Mouse (Mus musculus) hindbrain, postnatal 0 days (tissue): ENCODE data around the gene Supt16. TPM values are rescaled to one million over a fixed set of nuclear protein-coding genes. Genes with fewer than 3 reads are reported as not detected.

Source experiments
- ATAC-seq: fragments of 200-750 bp; cut with Nextera tagmentation; 2 replicates; pipeline ENCODE4 v1.8.0; 2017; ENCODE audit warnings: mild to moderate bottlenecking, moderate TSS enrichment, moderate library complexity
- DNase-seq: peaks from one replicate; pipeline ENCODE4 v3.0.0-alpha.2; 2015; ENCODE audit warnings: low spot score
- H3K27ac ChIP-seq: fragments of 300-500 bp; sonication (generic); 2 replicates; pipeline ENCODE4 v1.5.1; 2014; ENCODE audit warnings: mild to moderate bottlenecking
- H3K27me3 ChIP-seq: fragments of 300-500 bp; sonication (generic); 2 replicates; pipeline ENCODE4 v1.6.1; 2014; ENCODE audit warnings: low read length, mixed read lengths; ENCODE audit not compliant: insufficient read depth
- H3K36me3 ChIP-seq: fragments of 300-500 bp; sonication (generic); 2 replicates; pipeline ENCODE4 v1.6.1; 2014; ENCODE audit warnings: low read length, mixed read lengths; ENCODE audit not compliant: insufficient read depth
- H3K4me1 ChIP-seq: fragments of 300-500 bp; sonication (generic); 2 replicates; pipeline ENCODE4 v1.6.1; 2014; ENCODE audit warnings: antibody characterized with exemption, low read length, mixed read lengths; ENCODE audit not compliant: insufficient read depth
- H3K4me2 ChIP-seq: fragments of 300-500 bp; sonication (generic); 2 replicates; pipeline ENCODE4 v1.6.1; 2014; ENCODE audit warnings: low read depth, mild to moderate bottlenecking, low read length, moderate library complexity, mixed read lengths
- H3K4me3 ChIP-seq: fragments of 300-500 bp; sonication (generic); 2 replicates; pipeline ENCODE4 v1.5.1; 2014; ENCODE audit warnings: low read length
- H3K9ac ChIP-seq: fragments of 300-500 bp; sonication (generic); replicated peaks from 2 replicates; pipeline ENCODE4 v1.6.1; 2014; ENCODE audit warnings: mild to moderate bottlenecking, low read length, moderate library complexity, mixed read lengths
- H3K9me3 ChIP-seq: fragments of 300-500 bp; sonication (generic); 2 replicates; pipeline ENCODE4 v1.6.1; 2016; ENCODE audit warnings: low read length, mixed read lengths
- CTCF ChIP-seq: IDR thresholded peaks from 2 replicates; pipeline ENCODE4 v1.5.1; 2016; ENCODE audit warnings: antibody characterized with exemption, control low read depth, low read depth
- WGBS: fragments of 180-500 bp; shearing (Covaris S2); extraction: QIAGEN DNeasy Blood & Tissue Kit; methylation state at CpG from one replicate; pipeline ENCODE4 v1.1.7; 2014; 5-methylcytosine and 5-hydroxymethylcytosine counted together
- polyA plus RNA-seq: library from polyadenylated mRNA; unstranded; fragments of >200 nt; fragmentation: Nextera tagmentation; extraction: Ambion mirVana; gene quantifications from 2 replicates; pipeline ENCODE4 v1.2.1, GENCODE M21; 2015
- total RNA-seq: library from RNA; depleted of rRNA; stranded (reverse); fragments of >200 nt; gene quantifications from 2 replicates; pipeline ENCODE4 v1.2.3, GENCODE M21; 2014; rRNA removed

Gene Supt16
- total and polyA plus RNA-seq, 2 experiments from 2014 or later: 28.4 to 43.8 TPM

DNA sequence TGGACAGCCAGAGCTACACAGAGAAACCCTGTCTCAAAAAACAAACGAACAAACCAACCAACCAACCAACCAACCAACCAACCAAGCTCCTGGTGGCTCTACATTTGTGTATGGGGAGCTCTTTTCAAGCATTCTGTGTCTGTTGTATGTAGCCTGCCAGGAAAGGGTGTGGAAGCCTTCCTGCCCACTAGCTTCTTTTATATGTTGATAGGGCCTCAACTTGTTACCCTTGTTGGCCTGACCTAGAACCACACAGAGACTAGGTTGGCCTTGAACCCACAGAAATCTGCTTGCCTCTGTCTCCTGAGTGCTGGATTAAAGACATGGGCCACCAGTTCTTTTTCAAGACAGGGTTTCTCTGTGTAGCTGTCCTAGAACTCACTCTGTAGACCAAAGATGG is 83.1 kb downstream of the Supt16 start:
- ATAC-seq: no peak
- H3K4me2 ChIP-seq: no peak overlapping the region
- no peaks in the 10 kb centered on the region for H3K9me3 ChIP-seq
- no peak for DNase-seq
- H3K4me1 ChIP-seq: no peaks in the 10 kb centered on the region
- 85% methylated on average over 1 of the region's 1 CpGs for WGBS
- no peak overlapping the region for H3K9ac ChIP-seq
- no peaks in the 10 kb centered on the region for H3K36me3 ChIP-seq
- H3K27me3 ChIP-seq: no peaks in the 10 kb centered on the region
- H3K27ac ChIP-seq: no peak overlapping the region
- TF ChIP-seq CTCF: no peak
- no peak overlapping the region for H3K4me3 ChIP-seq

Other genes starting within 250 kb of the Supt16 start
- 113 and 124 TPM in 2 replicates for gene Arhgef40, start 212.7 kb downstream of the Supt16 start, total RNA-seq
- gene Arhgef40, start 212.7 kb downstream of the Supt16 start, polyA plus RNA-seq: 56.4 and 61.8 TPM in 2 replicates
- gene Tmem253, start 181.8 kb downstream of the Supt16 start, total RNA-seq: not detected in 2 replicates
- gene Tmem253, start 181.8 kb downstream of the Supt16 start, polyA plus RNA-seq: 0.51 and 0.53 TPM in 2 replicates
- 91.7 and 98.7 TPM in 2 replicates for gene Zfp219, start 176.7 kb downstream of the Supt16 start, total RNA-seq
- gene Zfp219, start 176.7 kb downstream of the Supt16 start, polyA plus RNA-seq: 25.8 and 31.0 TPM in 2 replicates
- not detected in 2 replicates for gene Olfr221, start 155.0 kb downstream of the Supt16 start, total RNA-seq
- not detected in 2 replicates for gene Olfr221, start 155.0 kb downstream of the Supt16 start, polyA plus RNA-seq
- gene Hnrnpc, start 93.4 kb downstream of the Supt16 start, total RNA-seq: 69.5 and 78.6 TPM in 2 replicates
- 285 and 291 TPM in 2 replicates for gene Hnrnpc, start 93.4 kb downstream of the Supt16 start, polyA plus RNA-seq
- 2.9 and 10.9 TPM in 2 replicates for gene Rpgrip1, start 86.7 kb downstream of the Supt16 start, total RNA-seq
- gene Rpgrip1, start 86.7 kb downstream of the Supt16 start, polyA plus RNA-seq: 53.4 and 53.7 TPM in 2 replicates
- gene Chd8, start 60.4 kb upstream of the Supt16 start, total RNA-seq: 71.2 and 83.0 TPM in 2 replicates
- gene Chd8, start 60.4 kb upstream of the Supt16 start, polyA plus RNA-seq: 32.6 and 32.9 TPM in 2 replicates
- gene Tox4, start 81.7 kb upstream of the Supt16 start, total RNA-seq: 61.0 and 62.1 TPM in 2 replicates
- gene Tox4, start 81.7 kb upstream of the Supt16 start, polyA plus RNA-seq: 41.9 and 45.6 TPM in 2 replicates
- gene Rab2b, start 82.1 kb upstream of the Supt16 start, total RNA-seq: 43.9 and 45.5 TPM in 2 replicates
- 38.8 and 48.5 TPM in 2 replicates for gene Rab2b, start 82.1 kb upstream of the Supt16 start, polyA plus RNA-seq
- gene Mettl3, start 107.7 kb upstream of the Supt16 start, total RNA-seq: 19.9 and 22.5 TPM in 2 replicates
- 23.2 and 23.6 TPM in 2 replicates for gene Mettl3, start 107.7 kb upstream of the Supt16 start, polyA plus RNA-seq
- 96.4 and 105 TPM in 2 replicates for gene Sall2, start 131.3 kb upstream of the Supt16 start, total RNA-seq
- gene Sall2, start 131.3 kb upstream of the Supt16 start, polyA plus RNA-seq: 30.4 and 31.3 TPM in 2 replicates
- gene Olfr1513, start 159.0 kb upstream of the Supt16 start, total RNA-seq: not detected in 2 replicates
- gene Olfr1513, start 159.0 kb upstream of the Supt16 start, polyA plus RNA-seq: not detected in 2 replicates
- gene Olfr1512, start 181.8 kb upstream of the Supt16 start, total RNA-seq: not detected in 2 replicates
- not detected in 2 replicates for gene Olfr1512, start 181.8 kb upstream of the Supt16 start, polyA plus RNA-seq
- gene Olfr1511, start 200.0 kb upstream of the Supt16 start, total RNA-seq: not detected in 2 replicates
- 0.20 and 0.23 TPM in 2 replicates for gene Olfr1511, start 200.0 kb upstream of the Supt16 start, polyA plus RNA-seq
- not detected in 2 replicates for gene Olfr1510, start 217.0 kb upstream of the Supt16 start, total RNA-seq
- gene Olfr1510, start 217.0 kb upstream of the Supt16 start, polyA plus RNA-seq: not detected in 2 replicates
- not detected in 2 replicates for gene Olfr1509, start 245.6 kb upstream of the Supt16 start, total RNA-seq
- not detected in 2 replicates for gene Olfr1509, start 245.6 kb upstream of the Supt16 start, polyA plus RNA-seq